Mouse (Mus musculus) gastrocnemius, postnatal 14 days (tissue): Measurements from ENCODE around the gene Sec13. TPM values are rescaled to one million over a fixed set of nuclear protein-coding genes. Genes with fewer than 3 reads are reported as not detected.

Source experiments
- DNase-seq: peaks from one replicate; pipeline ENCODE4 v3.0.0; 2021; ENCODE audit warnings: mixed read lengths
- intact Hi-C: fragments of 180-260 bp; cut with DNase I; formaldehyde crosslinking; loops from one replicate; pipeline ENCODE4 v1.15.1; 2025; ENCODE audit warnings: low total_unique reads
- microRNA-seq, 2 experiments: library from miRNA; unstranded; fragments of <30 nt; microRNA quantifications; one replicate each; pipeline ENCODE4 v1.2.0; 2021
- total RNA-seq, 2 experiments: library from RNA; stranded (reverse); gene quantifications; 2 replicates each; pipeline ENCODE4 v1.2.3; 2021

Gene Sec13
- total RNA-seq, 2 experiments from 2014 or later: 68.9 to 78.7 TPM

DNA sequence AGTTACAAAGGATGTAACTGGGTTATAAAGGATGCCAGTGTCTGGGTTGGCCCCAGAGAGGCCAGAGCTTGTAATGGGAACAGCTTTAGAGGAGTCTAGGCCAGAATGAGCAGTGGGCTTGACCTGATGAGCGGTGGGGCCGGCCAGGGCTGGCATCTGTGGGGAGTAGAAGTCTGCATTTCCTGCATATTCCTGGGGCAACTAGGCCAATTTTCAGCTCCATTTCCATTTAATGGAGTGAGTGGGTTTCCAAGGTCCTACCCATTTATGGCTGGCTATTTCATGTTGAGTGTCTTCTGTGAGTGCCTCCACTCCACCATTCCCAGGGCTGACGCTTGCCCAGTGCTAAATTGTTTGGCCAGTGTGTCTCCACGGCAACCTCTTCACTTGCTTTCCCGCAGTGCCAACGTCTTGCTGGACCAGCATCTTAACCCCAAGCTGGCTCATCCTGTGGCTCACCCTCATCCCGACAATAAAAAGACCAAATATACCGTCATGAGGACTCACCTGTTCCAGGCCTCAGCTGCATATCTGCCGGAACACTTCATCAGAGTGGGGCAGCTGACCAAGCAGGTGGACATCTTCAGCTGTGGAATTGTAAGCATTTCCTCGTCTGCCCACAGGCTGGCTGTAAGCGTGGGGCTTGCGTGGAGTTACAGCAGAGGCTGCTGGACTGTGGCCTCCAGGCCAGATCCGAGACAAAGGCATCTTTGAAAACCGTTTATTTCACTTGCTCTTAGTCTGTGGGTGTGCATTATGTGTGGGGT is 62.1 kb downstream of the Sec13 start:
- intact Hi-C loops: no loop called here
- DNase-seq: no peak

Small RNA genes within 50 kb of the gene (microRNA-seq; reads per million reads assigned to microRNA genes)
- 0 to 0.64 reads per million in 2 experiments for gene Mir7042

Other genes with a start within 250 kb of the Sec13 start
- gene Prrt3, start 238.8 kb downstream of the Sec13 start, total RNA-seq: under 1 TPM; 0.11 to 0.12 TPM
- gene Emc3, start 209.1 kb downstream of the Sec13 start, total RNA-seq: 10 to 100 TPM; 56.2 to 61.0 TPM
- gene Fancd2, start 209.1 kb downstream of the Sec13 start, total RNA-seq: 1 to 10 TPM; 1.3 to 1.8 TPM
- gene Fancd2os, start 140.0 kb downstream of the Sec13 start, total RNA-seq: not detected
- 10 to 100 TPM; 42.8 to 52.4 TPM for gene Brk1, start 136.0 kb downstream of the Sec13 start, total RNA-seq
- gene Vhl, start 116.8 kb downstream of the Sec13 start, total RNA-seq: 1 to 10 TPM; 6.8 to 7.0 TPM
- gene Irak2, start 102.3 kb downstream of the Sec13 start, total RNA-seq: 1 to 10 TPM; 4.7 to 4.8 TPM
- gene Tatdn2, start 43.7 kb downstream of the Sec13 start, total RNA-seq: 10 to 100 TPM; 25.7 to 29.1 TPM
- under 1 TPM in 1 of 2 experiments, not detected in 1; 0.37 TPM for gene Ghrl, start 20.9 kb downstream of the Sec13 start, total RNA-seq